ENCODE assay signal across 8 mouse cellular contexts in the genomic region with DNA sequence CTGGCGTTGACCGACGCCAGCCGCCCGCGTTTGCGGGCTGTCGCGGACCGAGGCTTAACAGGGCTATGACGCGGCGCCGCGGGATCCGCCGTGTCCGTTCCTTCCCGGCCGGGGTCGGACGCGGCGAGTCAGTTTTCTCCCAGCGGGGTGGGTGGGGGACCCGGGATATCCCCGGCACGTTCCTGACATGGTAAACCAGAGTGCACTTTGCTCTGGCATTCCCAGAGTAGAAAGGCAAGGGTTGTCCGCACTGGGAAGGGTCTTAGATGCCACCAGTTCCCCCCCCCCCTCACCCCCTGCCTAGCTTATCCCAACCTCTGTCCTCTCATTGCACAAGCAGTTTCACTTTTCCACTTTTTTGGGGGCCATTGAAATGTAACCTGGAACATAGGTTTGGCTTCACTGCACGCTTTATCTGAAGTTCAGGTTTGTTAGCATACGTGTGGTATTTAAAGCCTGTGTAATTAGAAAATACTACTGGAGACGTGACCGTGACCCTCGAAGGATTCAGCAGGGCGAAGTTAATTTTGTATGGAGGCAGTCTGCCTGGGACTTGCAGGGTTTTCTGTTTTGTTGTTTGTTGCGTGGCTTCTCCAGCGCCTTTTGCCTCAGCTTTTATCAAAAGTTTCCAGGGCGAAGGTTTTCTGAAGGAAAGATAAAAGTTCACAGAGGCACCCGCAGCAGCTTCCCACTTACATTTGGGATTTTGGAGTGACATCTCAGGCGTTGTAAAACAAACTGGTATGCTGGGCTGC. TPM values are rescaled to one million over a fixed set of nuclear protein-coding genes. Genes with fewer than 3 reads are reported as not detected.
DNase-seq lines count a peak whose midpoint lies in the region; ATAC-seq lines count a peak whose summit lies in the region.

No protein-coding gene starts in this region.

- peak overlapping the region; percentile 56 for H3K4me3 ChIP-seq in kidney, embryonic 14.5 days (ENCODE audit: low read length)
- peak overlapping the region; percentile 56 for H3K4me3 ChIP-seq in embryonic facial prominence, embryonic 10.5 days
- H3K4me3 ChIP-seq in intestine, embryonic 14.5 days (ENCODE audit: low read depth, low read length): peak overlapping the region; percentile 47
- peak overlapping the region; percentile 40 for H3K4me3 ChIP-seq in midbrain, embryonic 16.5 days (ENCODE audit: low read depth, low read length)

- H3K36me3 ChIP-seq in kidney, embryonic 14.5 days (ENCODE audit: control insufficient read depth, insufficient read depth, low read length): no peaks in the 10 kb centered on the region
- no peaks in the 10 kb centered on the region for H3K36me3 ChIP-seq in embryonic facial prominence, embryonic 10.5 days (replicated peaks)
- H3K36me3 ChIP-seq in intestine, embryonic 14.5 days (ENCODE audit: control insufficient read depth, insufficient read depth, low read length): no peaks in the 10 kb centered on the region
- no peaks in the 10 kb centered on the region for H3K36me3 ChIP-seq in midbrain, embryonic 16.5 days (ENCODE audit: control insufficient read depth, insufficient read depth, low read length)

- DNase-seq in kidney, adult 11 months: no peak
- DNase-seq in embryonic facial prominence, embryonic 10.5 days (ENCODE audit: low spot score): no peak
- DNase-seq in intestine, embryonic 14.5 days (ENCODE audit: low spot score): peak; percentile 61
- no peak for DNase-seq in urinary bladder, postnatal 14 days (ENCODE audit: low spot score)
- DNase-seq in adrenal gland, postnatal 10 days: no peak
- no peak for DNase-seq in ovary, postnatal 10 days (ENCODE audit: low spot score)

- no peak for ATAC-seq in kidney, embryonic 14.5 days (ENCODE audit: low FRiP score, low TSS enrichment)
- ATAC-seq in intestine, embryonic 14.5 days (replicated peaks; ENCODE audit: low FRiP score, low TSS enrichment, low read depth): 0 out of 2 replicates have a peak, but pooled peaks have one; percentile 14
- ATAC-seq in midbrain, embryonic 16.5 days: no peak

- peaks cover 30% of the 10 kb centered on the region for H3K27me3 ChIP-seq in kidney, embryonic 14.5 days (ENCODE audit: control insufficient read depth, insufficient read depth, low read length)
- peaks cover 86% of the 10 kb centered on the region for H3K27me3 ChIP-seq in embryonic facial prominence, embryonic 10.5 days (replicated peaks; ENCODE audit: low read depth, poor library complexity, severe bottlenecking)
- H3K27me3 ChIP-seq in intestine, embryonic 14.5 days (replicated peaks; ENCODE audit: control insufficient read depth, insufficient read depth, low read length): peaks cover 52% of the 10 kb centered on the region
- peaks cover 34% of the 10 kb centered on the region for H3K27me3 ChIP-seq in midbrain, embryonic 16.5 days (ENCODE audit: control insufficient read depth, insufficient read depth, low read depth, low read length)

- WGBS in kidney, embryonic 14.5 days: 4% methylated on average over 39 of the region's 40 CpGs
- 4% methylated on average over 40 of the region's 40 CpGs for WGBS in embryonic facial prominence, embryonic 10.5 days
- 6% methylated on average over 40 of the region's 40 CpGs for WGBS in intestine, embryonic 14.5 days
- WGBS in midbrain, embryonic 16.5 days: 4% methylated on average over 37 of the region's 40 CpGs

- peak overlapping the region; percentile 17; the same call in 1 of the 2 replicates for H3K27ac ChIP-seq in kidney, embryonic 14.5 days (ENCODE audit: low read depth, low read length)
- H3K27ac ChIP-seq in embryonic facial prominence, embryonic 10.5 days (replicated peaks): peak overlapping the region; percentile 70
- H3K27ac ChIP-seq in intestine, embryonic 14.5 days (ENCODE audit: low read depth): no peak overlapping the region
- H3K27ac ChIP-seq in midbrain, embryonic 16.5 days (ENCODE audit: low read length): no peak overlapping the region

- H3K9ac ChIP-seq in kidney, embryonic 14.5 days (ENCODE audit: low read depth, low read length): peak overlapping the region; percentile 64
- H3K9ac ChIP-seq in intestine, embryonic 14.5 days (ENCODE audit: low read length): peak overlapping the region; percentile 37
- H3K9ac ChIP-seq in midbrain, embryonic 16.5 days (ENCODE audit: low read depth, low read length): no peak overlapping the region

- no peaks in the 10 kb centered on the region for H3K9me3 ChIP-seq in kidney, embryonic 14.5 days (ENCODE audit: control insufficient read depth, low read length)
- H3K9me3 ChIP-seq in embryonic facial prominence, embryonic 10.5 days: no peaks in the 10 kb centered on the region
- H3K9me3 ChIP-seq in intestine, embryonic 14.5 days (ENCODE audit: control insufficient read depth, low read length): no peaks in the 10 kb centered on the region
- no peaks in the 10 kb centered on the region for H3K9me3 ChIP-seq in midbrain, embryonic 16.5 days (replicated peaks; ENCODE audit: control insufficient read depth, low read length, poor library complexity, severe bottlenecking)

- peaks cover 11% of the 10 kb centered on the region; the same call in 1 of the 2 replicates for H3K4me1 ChIP-seq in kidney, embryonic 14.5 days (ENCODE audit: control insufficient read depth, insufficient read depth, low read length)
- peaks cover 41% of the 10 kb centered on the region for H3K4me1 ChIP-seq in embryonic facial prominence, embryonic 10.5 days
- peaks cover 12% of the 10 kb centered on the region; the same call in 1 of the 2 replicates for H3K4me1 ChIP-seq in intestine, embryonic 14.5 days (replicated peaks; ENCODE audit: control insufficient read depth, insufficient read depth, low read length)
- peaks cover 7% of the 10 kb centered on the region; the same call in 1 of the 2 replicates for H3K4me1 ChIP-seq in midbrain, embryonic 16.5 days (ENCODE audit: control insufficient read depth, insufficient read depth, low read length)

- peak overlapping the region; percentile 64 for H3K4me2 ChIP-seq in kidney, embryonic 14.5 days (replicated peaks; ENCODE audit: low read depth, low read length)
- peak overlapping the region; percentile 67 for H3K4me2 ChIP-seq in intestine, embryonic 14.5 days (ENCODE audit: low read length)
- H3K4me2 ChIP-seq in midbrain, embryonic 16.5 days (ENCODE audit: low read length): peak overlapping the region; percentile 53

RNA-seq across cellular contexts. Expression of a gene that starts 0.9 kb away (rescaled TPM):
- polyA plus RNA-seq in kidney, embryonic 14.5 days (2014; fragmentation: Nextera tagmentation; extraction: Ambion mirVana): 4.0 and 7.6 TPM in 2 replicates
- polyA plus RNA-seq in embryonic facial prominence, embryonic 10.5 days (2016; fragmentation: Nextera tagmentation; extraction: Ambion mirVana): 2.2 and 2.4 TPM in 2 replicates
- polyA plus RNA-seq in intestine, embryonic 14.5 days (2014; fragmentation: Nextera tagmentation; extraction: Ambion mirVana): 3.1 and 3.7 TPM in 2 replicates
- 1.6 and 2.3 TPM in 2 replicates for polyA plus RNA-seq in midbrain, embryonic 16.5 days (2015; fragmentation: Nextera tagmentation; extraction: Ambion mirVana)
- 10 to 100 TPM; 29.9 to 31.0 TPM for total RNA-seq in adrenal gland, postnatal 10 days (2021)

Comparison
In these comparisons a context has a peak if more than half of its experiments do, and no peak if none do; other contexts are left out.
1. H3K27ac ChIP-seq: peak in kidney, embryonic 14.5 days (single experiment) and embryonic facial prominence, embryonic 10.5 days (single experiment); none in intestine, embryonic 14.5 days (single experiment) and midbrain, embryonic 16.5 days (single experiment).
2. Peak in every context shown above with its lines, with median percentiles within 50 percentile points of each other: H3K4me2 ChIP-seq and H3K4me3 ChIP-seq.